Mouse (Mus musculus): ENCODE results near the gene Coro2b.

DNA sequence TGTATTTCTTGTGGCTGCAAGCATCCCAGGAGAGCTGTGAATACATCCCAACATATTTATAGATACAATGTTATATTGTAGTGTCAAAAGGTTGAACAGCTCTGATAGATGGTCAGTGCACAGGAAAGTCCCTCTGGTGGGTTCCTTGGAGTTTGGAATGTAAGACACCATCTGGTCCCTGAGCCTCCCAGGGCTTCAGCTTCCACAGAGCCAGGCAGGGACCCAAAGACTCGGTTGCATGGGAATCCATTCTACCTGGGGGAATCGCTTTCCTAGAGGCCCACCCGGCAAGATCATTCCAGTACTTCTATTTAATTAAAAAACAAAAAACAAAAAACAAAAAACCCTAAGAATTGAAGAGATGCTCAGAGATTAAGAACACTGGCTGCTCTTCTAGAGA lies 78.4 kb downstream of the Coro2b start:
- TF ChIP-seq MAFK (IDR thresholded peaks at IDR 0.05; ENCODE audit: insufficient read depth, low read depth, low read length) (no peak), ZNF384 (IDR thresholded peaks at IDR 0.05; ENCODE audit: low read depth, low read length) (no peak), HCFC1 (IDR thresholded peaks at IDR 0.05; ENCODE audit: borderline replicate concordance, insufficient read depth, low read length) (no peak)

Measured in ES-E14 (cell line).